Mouse (Mus musculus): ENCODE measurements around the gene Rps10. TPM values are rescaled to one million over a fixed set of nuclear protein-coding genes. Genes with fewer than 3 reads are reported as not detected.

Rps10 gene
- polyA plus RNA-seq, 1 experiment from 2014 or later = 734 TPM

- Histone ChIP-seq H3K9me3 (peaks cover 8% of the 10 kb centered on the region), H3K36me3 (peaks cover 22% of the 10 kb centered on the region), H3K4me3 (peak overlapping the region; percentile 99), H3K27ac (peak overlapping the region; percentile 100), H3K4me1 (peaks cover 44% of the 10 kb centered on the region), H3K27me3 (ENCODE audit: insufficient read depth, poor library complexity, severe bottlenecking) (no peaks in the 10 kb centered on the region)
- no peak for DNase-seq (ENCODE audit: low spot score)
- WGBS = 4% methylated on average over 23 of the region's 23 CpGs
Observed at GRCm38 (mm10) chr17:27621705-27622531, 14.6 kb downstream of the Rps10 start.

DNA sequence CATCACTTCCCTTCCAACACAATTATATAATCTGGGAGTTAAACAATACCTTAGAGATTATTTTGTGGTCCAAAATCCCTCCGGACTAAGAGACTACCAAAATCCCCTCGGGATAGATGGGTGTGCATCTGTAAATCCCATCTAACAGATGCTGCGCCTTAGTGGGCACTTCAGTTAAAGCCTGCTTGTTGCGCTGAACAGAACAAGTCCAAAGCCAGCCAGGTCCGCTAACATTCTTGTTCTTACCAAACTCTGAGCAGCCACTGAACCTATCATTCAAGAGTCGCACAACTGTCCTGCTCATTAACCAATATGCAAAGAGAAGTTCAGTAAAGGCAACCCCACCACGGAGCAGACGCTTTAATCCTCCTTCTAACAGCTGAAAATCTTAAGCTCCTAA lies 15.3 kb downstream of the Rps10 start:
- 48% methylated on average over 8 of the region's 8 CpGs for WGBS
- H3K4me1 ChIP-seq = peaks cover 46% of the 10 kb centered on the region

DNA sequence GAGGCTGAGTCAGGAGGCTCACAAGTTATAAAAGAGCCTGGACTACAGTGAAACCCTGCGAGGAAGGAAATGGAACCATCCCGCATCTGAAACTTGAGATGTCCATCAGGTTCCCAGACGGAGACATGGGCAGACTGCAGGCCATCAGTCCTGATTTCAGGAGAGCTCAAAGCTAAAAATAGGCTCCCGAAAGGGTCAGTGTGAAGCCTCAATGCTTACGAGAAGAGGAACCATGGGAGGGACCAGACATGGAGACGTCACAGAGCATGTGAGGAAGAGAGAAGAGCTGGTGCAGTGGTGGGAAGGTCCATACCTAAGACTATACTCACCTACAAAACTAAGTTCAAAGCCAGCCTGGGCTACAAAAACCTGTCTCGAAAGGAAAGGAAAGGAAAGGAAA lies 21.1 kb downstream of the Rps10 start:
- peaks cover 31% of the 10 kb centered on the region for H3K36me3 ChIP-seq
- peaks cover 71% of the 10 kb centered on the region for H3K4me1 ChIP-seq
- no peak for DNase-seq (ENCODE audit: low spot score)
- WGBS = 52% methylated on average over 7 of the region's 7 CpGs
- peaks cover 8% of the 10 kb centered on the region for H3K9me3 ChIP-seq
- no peaks in the 10 kb centered on the region for H3K27me3 ChIP-seq (ENCODE audit: insufficient read depth, poor library complexity, severe bottlenecking)
- H3K27ac ChIP-seq = peak overlapping the region; percentile 69; the same call in 1 of the 2 replicates
- H3K4me3 ChIP-seq = peak overlapping the region; percentile 31; the same call in 1 of the 2 replicates

More for the DNA sequence above, 15.3 kb downstream of the Rps10 start:
- H3K27me3 ChIP-seq (ENCODE audit: insufficient read depth, poor library complexity, severe bottlenecking) = no peaks in the 10 kb centered on the region
- peaks cover 8% of the 10 kb centered on the region for H3K9me3 ChIP-seq
- H3K36me3 ChIP-seq = peaks cover 27% of the 10 kb centered on the region
- peak overlapping the region; percentile 99 for H3K4me3 ChIP-seq
- no peak for DNase-seq (ENCODE audit: low spot score)
- peak overlapping the region; percentile 4; the same call in 1 of the 2 replicates for H3K27ac ChIP-seq

GRCm38 (mm10) chr17:27613016-27613415 lies 23.5 kb downstream of the Rps10 start:
- H3K4me3 ChIP-seq = no peak overlapping the region
- H3K9me3 ChIP-seq = peaks cover 8% of the 10 kb centered on the region
- H3K27ac ChIP-seq = no peak overlapping the region
- peaks cover 69% of the 10 kb centered on the region for H3K4me1 ChIP-seq
- peaks cover 26% of the 10 kb centered on the region for H3K36me3 ChIP-seq
- no peak for DNase-seq (ENCODE audit: low spot score)
- 85% methylated on average over 4 of the region's 4 CpGs for WGBS
- H3K27me3 ChIP-seq (ENCODE audit: insufficient read depth, poor library complexity, severe bottlenecking) = no peaks in the 10 kb centered on the region

DNA sequence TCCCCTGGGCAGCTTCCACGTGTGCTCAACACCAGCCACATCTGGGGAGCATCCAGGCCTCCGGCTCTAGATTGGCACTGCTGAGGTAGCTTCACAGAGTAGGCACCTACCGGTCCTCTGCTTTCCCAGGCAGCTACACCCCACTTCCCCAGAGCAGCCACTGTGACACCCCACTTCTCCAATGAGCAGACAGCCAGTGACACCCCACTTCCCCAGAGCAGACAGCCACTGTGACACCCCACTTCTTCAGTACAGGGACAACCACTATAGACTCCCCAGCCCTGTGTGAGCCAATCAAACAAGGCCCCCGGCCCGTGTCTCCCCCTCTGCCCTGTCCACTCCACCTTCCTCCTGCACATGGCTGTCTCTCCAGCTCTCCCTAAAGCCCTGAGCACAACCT lies 24.5 kb downstream of the Rps10 start:
- no peak for DNase-seq (ENCODE audit: low spot score)
- no peak overlapping the region for H3K4me3 ChIP-seq
- peaks cover 17% of the 10 kb centered on the region for H3K36me3 ChIP-seq
- H3K27me3 ChIP-seq (ENCODE audit: insufficient read depth, poor library complexity, severe bottlenecking) = no peaks in the 10 kb centered on the region
- H3K27ac ChIP-seq = 0 out of 2 replicates have a peak overlapping the region, but pooled peaks have one; percentile 42
- no peaks in the 10 kb centered on the region for H3K9me3 ChIP-seq
- H3K4me1 ChIP-seq = peaks cover 69% of the 10 kb centered on the region
- 69% methylated on average over 5 of the region's 5 CpGs for WGBS

DNA sequence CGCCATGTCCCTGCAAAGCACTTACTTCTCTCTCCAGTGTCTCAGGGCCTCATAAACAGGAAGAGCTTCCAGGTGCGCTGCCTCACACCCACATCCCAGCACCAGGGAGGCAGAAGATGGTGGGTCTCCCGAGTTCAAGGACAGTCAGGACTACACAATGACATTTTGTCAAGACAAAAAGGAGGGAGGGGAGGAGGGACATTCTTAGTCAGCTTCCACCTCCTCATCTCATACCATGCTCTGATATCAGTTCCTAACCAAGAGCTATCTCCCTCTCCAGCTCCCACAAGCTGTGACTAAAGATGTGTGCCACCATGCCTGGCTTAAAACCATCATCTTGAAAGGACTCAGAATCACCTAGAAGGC lies 25.0 kb downstream of the Rps10 start:
- H3K36me3 ChIP-seq = peaks cover 12% of the 10 kb centered on the region
- no peaks in the 10 kb centered on the region for H3K9me3 ChIP-seq
- peak overlapping the region; percentile 42; the same call in 1 of the 2 replicates for H3K27ac ChIP-seq
- no peak for DNase-seq (ENCODE audit: low spot score)
- H3K4me1 ChIP-seq = peaks cover 64% of the 10 kb centered on the region
- 48% methylated on average over 3 of the region's 3 CpGs for WGBS
- H3K27me3 ChIP-seq (ENCODE audit: insufficient read depth, poor library complexity, severe bottlenecking) = no peaks in the 10 kb centered on the region
- H3K4me3 ChIP-seq = no peak overlapping the region

GRCm38 (mm10) chr17:27610679-27611518 lies 25.6 kb downstream of the Rps10 start:
- 61% methylated on average over 10 of the region's 10 CpGs for WGBS
- H3K4me1 ChIP-seq = peaks cover 68% of the 10 kb centered on the region
- peak overlapping the region; percentile 42; the same call in 1 of the 2 replicates for H3K27ac ChIP-seq

DNA sequence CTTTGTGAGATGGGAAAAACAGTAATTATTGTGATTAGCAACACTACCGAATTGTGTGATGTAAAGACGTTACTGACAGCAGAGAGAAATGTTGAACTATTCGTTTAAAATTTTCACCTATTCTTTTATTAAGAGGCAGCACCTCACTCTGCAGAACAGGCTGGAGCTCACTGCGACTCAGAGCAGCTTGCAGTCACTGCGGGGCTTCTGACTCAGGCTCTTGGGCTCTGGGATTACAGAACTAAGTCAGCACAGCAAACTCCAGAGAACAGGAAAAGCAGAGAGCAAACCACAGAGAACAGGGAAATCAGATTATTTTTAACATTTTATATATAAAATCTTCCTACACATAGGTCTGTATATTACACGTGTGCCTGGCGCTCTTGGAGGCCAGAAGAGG lies 26.9 kb downstream of the Rps10 start:
- Histone ChIP-seq H3K27ac (no peak overlapping the region), H3K4me1 (peaks cover 68% of the 10 kb centered on the region), H3K27me3 (ENCODE audit: insufficient read depth, poor library complexity, severe bottlenecking) (no peaks in the 10 kb centered on the region), H3K4me3 (no peak overlapping the region), H3K9me3 (no peaks in the 10 kb centered on the region), H3K36me3 (peaks cover 8% of the 10 kb centered on the region)
- DNase-seq (ENCODE audit: low spot score) = no peak
- WGBS = 93% methylated on average over 7 of the region's 7 CpGs

More at GRCm38 (mm10) chr17:27610679-27611518, 25.6 kb downstream of the Rps10 start:
- Histone ChIP-seq H3K4me3 (no peak overlapping the region), H3K27me3 (ENCODE audit: insufficient read depth, poor library complexity, severe bottlenecking) (no peaks in the 10 kb centered on the region), H3K36me3 (peaks cover 11% of the 10 kb centered on the region), H3K9me3 (no peaks in the 10 kb centered on the region)
- no peak for DNase-seq (ENCODE audit: low spot score)

GRCm38 (mm10) chr17:27603522-27604234 lies 32.8 kb downstream of the Rps10 start:
- peaks cover 4% of the 10 kb centered on the region for H3K36me3 ChIP-seq
- no peak for DNase-seq (ENCODE audit: low spot score)
- H3K9me3 ChIP-seq = no peaks in the 10 kb centered on the region
- WGBS = 53% methylated on average over 21 of the region's 21 CpGs
- peaks cover 69% of the 10 kb centered on the region for H3K4me1 ChIP-seq
- H3K27me3 ChIP-seq (ENCODE audit: insufficient read depth, poor library complexity, severe bottlenecking) = no peaks in the 10 kb centered on the region
- H3K4me3 ChIP-seq = no peak overlapping the region
- peak overlapping the region; percentile 72 for H3K27ac ChIP-seq

DNA sequence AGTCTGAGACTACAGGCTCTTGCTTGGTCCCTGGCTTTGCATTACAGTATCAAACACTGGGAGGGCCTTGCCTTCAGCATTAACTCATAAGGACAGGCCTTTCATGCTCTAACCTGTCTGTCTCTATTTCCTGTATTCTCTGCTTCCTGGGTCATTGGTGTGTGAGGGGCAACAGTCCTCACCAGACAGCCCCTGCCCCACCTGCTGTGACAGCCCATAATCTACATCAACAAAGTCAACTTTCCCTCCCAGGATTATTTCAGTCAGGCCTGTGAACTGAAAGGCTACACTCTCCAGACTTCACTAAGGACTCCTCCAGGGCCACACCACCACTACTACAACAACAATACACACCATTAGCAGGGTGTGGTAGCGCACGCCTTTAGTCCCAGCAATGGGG lies 33.4 kb downstream of the Rps10 start:
- peaks cover 72% of the 10 kb centered on the region for H3K4me1 ChIP-seq
- no peak overlapping the region for H3K4me3 ChIP-seq
- H3K27me3 ChIP-seq (ENCODE audit: insufficient read depth, poor library complexity, severe bottlenecking) = no peaks in the 10 kb centered on the region
- peak overlapping the region; percentile 72; the same call in 1 of the 2 replicates for H3K27ac ChIP-seq
- peaks cover 2% of the 10 kb centered on the region for H3K36me3 ChIP-seq
- H3K9me3 ChIP-seq = no peaks in the 10 kb centered on the region
- DNase-seq (ENCODE audit: low spot score) = no peak
- 81% methylated on average over 2 of the region's 2 CpGs for WGBS

GRCm38 (mm10) chr17:27600869-27601268 lies 35.6 kb downstream of the Rps10 start:
- H3K9me3 ChIP-seq = no peaks in the 10 kb centered on the region
- no peak for DNase-seq (ENCODE audit: low spot score)
- no peak overlapping the region for H3K27ac ChIP-seq
- no peak overlapping the region for H3K4me3 ChIP-seq
- H3K4me1 ChIP-seq = peaks cover 87% of the 10 kb centered on the region
- 76% methylated on average over 5 of the region's 5 CpGs for WGBS
- no peaks in the 10 kb centered on the region for H3K27me3 ChIP-seq (ENCODE audit: insufficient read depth, poor library complexity, severe bottlenecking)
- peaks cover 12% of the 10 kb centered on the region for H3K36me3 ChIP-seq

- Histone ChIP-seq H3K27me3 (ENCODE audit: insufficient read depth, poor library complexity, severe bottlenecking) (no peaks in the 10 kb centered on the region), H3K4me3 (no peak overlapping the region), H3K36me3 (peaks cover 18% of the 10 kb centered on the region), H3K27ac (no peak overlapping the region), H3K9me3 (no peaks in the 10 kb centered on the region), H3K4me1 (peaks cover 87% of the 10 kb centered on the region)
- WGBS = 83% methylated on average over 3 of the region's 3 CpGs
- no peak for DNase-seq (ENCODE audit: low spot score)
Observed at GRCm38 (mm10) chr17:27600286-27600685, 36.2 kb downstream of the Rps10 start.

Data from heart, embryonic 10.5 days (tissue).